Mouse (Mus musculus): ENCODE measurements around the gene Arfip1. TPM values are rescaled to one million over a fixed set of nuclear protein-coding genes. Genes with fewer than 3 reads are reported as not detected.
"Not testable (repeated sequence)": the region's sequence is repeated elsewhere in the genome, so short reads cannot be mapped to it uniquely, and the experiment has no call there.

Arfip1 gene
- polyA plus RNA-seq, 1 experiment from 2014 or later, result 14.2 TPM

- Histone ChIP-seq H3K9ac (no peak overlapping the region), H3K4me2 (no peak overlapping the region), H3K27ac (no peak overlapping the region), H3K4me3 (replicated peaks) (no peak overlapping the region), H3K9me3 (replicated peaks) (no peaks in the 10 kb centered on the region), H3K27me3 (no peaks in the 10 kb centered on the region), H3K36me3 (no peaks in the 10 kb centered on the region), H3K4me1 (replicated peaks) (peaks cover 20% of the 10 kb centered on the region)
- WGBS (ENCODE audit: insufficient replicate concordance), result 68% methylated on average over 6 of the region's 6 CpGs
- ATAC-seq (ENCODE audit: low read depth) (no peak), DNase-seq (no peak)
Observed at GRCm38 (mm10) chr3:84569587-84569986, 12.8 kb downstream of the Arfip1 start.

GRCm38 (mm10) chr3:84568540-84568939, 13.9 kb downstream of the Arfip1 start:
- ATAC-seq (ENCODE audit: low read depth), result no peak
- H3K4me1 ChIP-seq (replicated peaks), result peaks cover 25% of the 10 kb centered on the region

GRCm38 (mm10) chr3:84563415-84563814, 19.0 kb downstream of the Arfip1 start:
- Histone ChIP-seq H3K27ac (no peak overlapping the region), H3K4me3 (replicated peaks) (no peak overlapping the region), H3K27me3 (no peaks in the 10 kb centered on the region), H3K4me1 (replicated peaks) (peaks cover 13% of the 10 kb centered on the region), H3K9ac (no peak overlapping the region), H3K36me3 (no peaks in the 10 kb centered on the region), H3K9me3 (replicated peaks) (no peaks in the 10 kb centered on the region), H3K4me2 (no peak overlapping the region)
- DNase-seq (no peak), ATAC-seq (ENCODE audit: low read depth) (0 out of 2 replicates have a peak, but pooled peaks have one; percentile 51)
- 46% methylated on average over 4 of the region's 4 CpGs for WGBS (ENCODE audit: insufficient replicate concordance)

More at GRCm38 (mm10) chr3:84568540-84568939, 13.9 kb downstream of the Arfip1 start:
- Histone ChIP-seq H3K9ac (no peak overlapping the region), H3K27me3 (no peaks in the 10 kb centered on the region), H3K4me3 (replicated peaks) (no peak overlapping the region), H3K36me3 (no peaks in the 10 kb centered on the region), H3K27ac (no peak overlapping the region), H3K9me3 (replicated peaks) (no peaks in the 10 kb centered on the region), H3K4me2 (no peak overlapping the region)
- no peak for DNase-seq
- 82% methylated on average over 6 of the region's 6 CpGs for WGBS (ENCODE audit: insufficient replicate concordance)

GRCm38 (mm10) chr3:84562911-84563310, 19.5 kb downstream of the Arfip1 start:
- WGBS (ENCODE audit: insufficient replicate concordance), result 85% methylated on average over 2 of the region's 2 CpGs
- H3K36me3 ChIP-seq; H3K4me2 ChIP-seq; DNase-seq; H3K27ac ChIP-seq; ATAC-seq (ENCODE audit: low read depth); H3K27me3 ChIP-seq; H3K9me3 ChIP-seq (replicated peaks); H3K4me3 ChIP-seq (replicated peaks); H3K9ac ChIP-seq: not testable (repeated sequence)
- peaks cover 13% of the 10 kb centered on the region for H3K4me1 ChIP-seq (replicated peaks)

- Histone ChIP-seq H3K36me3 (no peaks in the 10 kb centered on the region), H3K9ac (no peak overlapping the region), H3K4me1 (replicated peaks) (peaks cover 14% of the 10 kb centered on the region), H3K4me2 (no peak overlapping the region), H3K9me3 (replicated peaks) (no peaks in the 10 kb centered on the region), H3K27ac (no peak overlapping the region), H3K4me3 (replicated peaks) (no peak overlapping the region), H3K27me3 (no peaks in the 10 kb centered on the region)
- WGBS (ENCODE audit: insufficient replicate concordance), result 88% methylated on average over 3 of the region's 3 CpGs
- ATAC-seq (ENCODE audit: low read depth) (no peak), DNase-seq (no peak)
Observed at GRCm38 (mm10) chr3:84558301-84558700, 24.1 kb downstream of the Arfip1 start.

- no peak overlapping the region for H3K4me2 ChIP-seq
- H3K4me1 ChIP-seq (replicated peaks), result peaks cover 8% of the 10 kb centered on the region
- no peak overlapping the region for H3K9ac ChIP-seq
- H3K36me3 ChIP-seq, result no peaks in the 10 kb centered on the region
- H3K27ac ChIP-seq, result no peak overlapping the region
- no peaks in the 10 kb centered on the region for H3K9me3 ChIP-seq (replicated peaks)
- no peak overlapping the region for H3K4me3 ChIP-seq (replicated peaks)
- DNase-seq (no peak), ATAC-seq (ENCODE audit: low read depth) (no peak)
- 68% methylated on average over 3 of the region's 3 CpGs for WGBS (ENCODE audit: insufficient replicate concordance)
- H3K27me3 ChIP-seq, result no peaks in the 10 kb centered on the region
Observed at GRCm38 (mm10) chr3:84555780-84556179, 26.6 kb downstream of the Arfip1 start.

- 37% methylated on average over 8 of the region's 8 CpGs for WGBS (ENCODE audit: insufficient replicate concordance)
- peaks cover 6% of the 10 kb centered on the region for H3K4me1 ChIP-seq (replicated peaks)
- H3K27me3 ChIP-seq, result no peaks in the 10 kb centered on the region
- no peak overlapping the region for H3K4me3 ChIP-seq (replicated peaks)
- no peak overlapping the region for H3K4me2 ChIP-seq
- no peaks in the 10 kb centered on the region for H3K9me3 ChIP-seq (replicated peaks)
- DNase-seq (no peak), ATAC-seq (ENCODE audit: low read depth) (peak; percentile 26; the same call in 1 of the 2 replicates)
- H3K9ac ChIP-seq, result no peak overlapping the region
- H3K36me3 ChIP-seq, result no peaks in the 10 kb centered on the region
- no peak overlapping the region for H3K27ac ChIP-seq
Observed at GRCm38 (mm10) chr3:84547177-84547576, 35.2 kb downstream of the Arfip1 start.

GRCm38 (mm10) chr3:84542450-84542849, 40.0 kb downstream of the Arfip1 start:
- not testable (repeated sequence) for H3K36me3 ChIP-seq; H3K9me3 ChIP-seq (replicated peaks); H3K4me3 ChIP-seq (replicated peaks); H3K9ac ChIP-seq; H3K27ac ChIP-seq; H3K27me3 ChIP-seq; ATAC-seq (ENCODE audit: low read depth); H3K4me2 ChIP-seq
- H3K4me1 ChIP-seq (replicated peaks), result peaks cover 20% of the 10 kb centered on the region
- DNase-seq, result peak; percentile 27
- WGBS (ENCODE audit: insufficient replicate concordance), result 7% methylated on average over 3 of the region's 3 CpGs

- Histone ChIP-seq H3K4me3 (replicated peaks) (no peak overlapping the region), H3K9ac (no peak overlapping the region), H3K4me2 (no peak overlapping the region), H3K9me3 (replicated peaks) (no peaks in the 10 kb centered on the region), H3K4me1 (replicated peaks) (peaks cover 15% of the 10 kb centered on the region), H3K27ac (no peak overlapping the region), H3K27me3 (no peaks in the 10 kb centered on the region), H3K36me3 (no peaks in the 10 kb centered on the region)
- no peak for DNase-seq
- no peak for ATAC-seq (ENCODE audit: low read depth)
- 64% methylated on average over 1 of the region's 1 CpGs for WGBS (ENCODE audit: insufficient replicate concordance)
Observed at GRCm38 (mm10) chr3:84541881-84542280, 40.5 kb downstream of the Arfip1 start.

GRCm38 (mm10) chr3:84540640-84541039, 41.8 kb downstream of the Arfip1 start:
- Histone ChIP-seq H3K27me3 (no peaks in the 10 kb centered on the region), H3K9me3 (replicated peaks) (no peaks in the 10 kb centered on the region), H3K4me3 (replicated peaks) (no peak overlapping the region), H3K4me2 (no peak overlapping the region), H3K27ac (no peak overlapping the region), H3K36me3 (no peaks in the 10 kb centered on the region), H3K9ac (no peak overlapping the region), H3K4me1 (replicated peaks) (peaks cover 15% of the 10 kb centered on the region)
- ATAC-seq (ENCODE audit: low read depth) (peak; percentile 47; the same call in 1 of the 2 replicates), DNase-seq (no peak)

GRCm38 (mm10) chr3:84536987-84537386, 45.4 kb downstream of the Arfip1 start:
- Histone ChIP-seq H3K4me1 (replicated peaks) (peaks cover 13% of the 10 kb centered on the region), H3K36me3 (no peaks in the 10 kb centered on the region), H3K4me2 (no peak overlapping the region), H3K9me3 (replicated peaks) (no peaks in the 10 kb centered on the region), H3K27ac (no peak overlapping the region), H3K4me3 (replicated peaks) (no peak overlapping the region), H3K27me3 (no peaks in the 10 kb centered on the region), H3K9ac (no peak overlapping the region)
- ATAC-seq (ENCODE audit: low read depth) (no peak), DNase-seq (no peak)
- WGBS (ENCODE audit: insufficient replicate concordance), result 76% methylated on average over 6 of the region's 6 CpGs

GRCm38 (mm10) chr3:84533227-84533626, 49.2 kb downstream of the Arfip1 start:
- Histone ChIP-seq H3K9me3 (replicated peaks) (no peaks in the 10 kb centered on the region), H3K9ac (no peak overlapping the region), H3K4me2 (no peak overlapping the region), H3K4me3 (replicated peaks) (no peak overlapping the region), H3K4me1 (replicated peaks) (no peaks in the 10 kb centered on the region), H3K27ac (no peak overlapping the region), H3K36me3 (no peaks in the 10 kb centered on the region), H3K27me3 (no peaks in the 10 kb centered on the region)
- 56% methylated on average over 5 of the region's 5 CpGs for WGBS (ENCODE audit: insufficient replicate concordance)
- no peak for ATAC-seq (ENCODE audit: low read depth)
- DNase-seq, result no peak

All from liver, embryonic 13.5 days (tissue).